Mouse (Mus musculus) midbrain, embryonic 14.5 days (tissue): ENCODE measurements around the gene Rhox9. TPM values are rescaled to one million over a fixed set of nuclear protein-coding genes. Genes with fewer than 3 reads are reported as not detected.
"Not testable (repeated sequence)": the region's sequence is repeated elsewhere in the genome, so short reads cannot be mapped to it uniquely, and the experiment has no call there.

ENCODE experiments used
- ATAC-seq: fragments of 200-750 bp; cut with Nextera tagmentation; 2 replicates; pipeline ENCODE4 v1.8.0; 2017; ENCODE audit warnings: moderate number of reproducible peaks, moderate library complexity; ENCODE audit not compliant: low FRiP score, low TSS enrichment
- DNase-seq: peaks from one replicate; pipeline ENCODE4 v3.0.0-alpha.2; 2015
- H3K27ac ChIP-seq: fragments of 300-500 bp; sonication (generic); replicated peaks from 2 replicates; pipeline ENCODE4 v1.5.1; 2014; ENCODE audit warnings: mild to moderate bottlenecking, low read depth, low read length, moderate library complexity
- H3K27me3 ChIP-seq: fragments of 300-500 bp; sonication (generic); 2 replicates; pipeline ENCODE4 v1.6.1; 2014; ENCODE audit warnings: low read length, control low read depth, mixed read lengths; ENCODE audit not compliant: control insufficient read depth, insufficient read depth
- H3K36me3 ChIP-seq: fragments of 300-500 bp; sonication (generic); 2 replicates; pipeline ENCODE4 v1.6.1; 2014; ENCODE audit warnings: low read length, control low read depth; ENCODE audit not compliant: control insufficient read depth, insufficient read depth
- H3K4me1 ChIP-seq: fragments of 300-500 bp; sonication (generic); 2 replicates; pipeline ENCODE4 v1.6.1; 2014; ENCODE audit warnings: mild to moderate bottlenecking, antibody characterized with exemption, low read length, control low read depth; ENCODE audit not compliant: control insufficient read depth, insufficient read depth
- H3K4me2 ChIP-seq: fragments of 300-500 bp; sonication (generic); 2 replicates; pipeline ENCODE4 v1.6.1; 2014; ENCODE audit warnings: mild to moderate bottlenecking, low read length, moderate library complexity
- H3K4me3 ChIP-seq: fragments of 300-500 bp; sonication (generic); replicated peaks from 2 replicates; pipeline ENCODE4 v1.5.1; 2014; ENCODE audit warnings: low read depth, low read length
- H3K9ac ChIP-seq: fragments of 300-500 bp; sonication (generic); replicated peaks from 2 replicates; pipeline ENCODE4 v1.6.1; 2014; ENCODE audit warnings: mild to moderate bottlenecking, low read length, moderate library complexity
- H3K9me3 ChIP-seq: fragments of 300-500 bp; sonication (generic); 2 replicates; pipeline ENCODE4 v1.6.1; 2016; ENCODE audit warnings: low read length, control low read depth, mixed read lengths; ENCODE audit not compliant: control insufficient read depth
- WGBS: fragments of 180-500 bp; shearing (Covaris S2); extraction: QIAGEN DNeasy Blood & Tissue Kit; methylation state at CpG from one replicate; pipeline ENCODE4 v1.1.7; 2014; 5-methylcytosine and 5-hydroxymethylcytosine counted together
- polyA plus RNA-seq: library from polyadenylated mRNA; unstranded; fragments of >200 nt; fragmentation: Nextera tagmentation; extraction: Ambion mirVana; gene quantifications from 2 replicates; pipeline ENCODE4 v1.2.1, GENCODE M21; 2014

Rhox9 gene
- polyA plus RNA-seq: not detected in 2 replicates

DNA sequence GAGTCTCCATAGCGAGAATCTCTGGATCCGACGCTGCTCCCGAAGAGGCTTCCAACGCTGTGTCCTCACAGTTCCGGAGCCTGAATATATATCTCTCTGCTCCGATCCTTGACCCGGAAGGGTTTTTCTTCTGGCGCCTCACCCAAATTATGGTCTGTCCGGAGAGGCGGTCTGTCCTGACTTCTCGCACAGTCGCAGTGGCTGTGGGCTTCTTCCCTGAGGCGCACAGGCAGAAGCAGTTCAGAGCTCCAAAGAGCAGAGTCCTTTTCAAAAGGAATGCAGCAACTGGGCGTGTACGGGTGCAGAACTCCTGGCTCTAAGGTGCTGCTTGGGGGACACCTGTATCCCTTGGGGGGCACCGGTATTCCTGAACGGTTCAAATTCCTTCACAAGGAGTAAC, at the start of gene Rhox9:
TSS of gene Rhox9 (minus strand) at position 101 of the 400 bp plus-strand sequence.
- not testable (repeated sequence) for H3K27ac ChIP-seq, H3K36me3 ChIP-seq, H3K4me3 ChIP-seq, H3K27me3 ChIP-seq, H3K4me1 ChIP-seq, DNase-seq, H3K4me2 ChIP-seq, H3K9ac ChIP-seq, ATAC-seq, H3K9me3 ChIP-seq
- 89% methylated on average over 9 of the region's 18 CpGs for WGBS

DNA sequence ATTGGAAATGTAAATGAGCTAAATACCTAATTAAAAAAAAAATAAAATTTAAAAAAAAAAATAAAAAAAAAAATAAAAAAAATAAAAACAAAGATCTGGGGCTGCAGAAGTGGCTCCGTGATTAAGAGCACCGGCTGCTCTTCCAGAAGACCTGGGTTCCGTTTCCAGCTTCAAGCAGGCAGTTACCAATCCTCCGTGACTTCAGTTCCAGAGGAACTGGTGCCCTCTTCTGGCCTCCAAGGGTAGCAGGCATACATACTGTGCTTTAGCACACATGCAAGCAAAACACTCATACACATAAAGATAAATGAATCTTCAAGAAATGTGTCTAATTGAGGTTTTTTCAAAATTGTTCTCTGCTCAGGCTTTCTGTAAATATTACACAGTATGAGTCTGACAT, 14.7 kb upstream of the Rhox9 start:
- no peak overlapping the region for H3K4me3 ChIP-seq
- H3K9me3 ChIP-seq: no peaks in the 10 kb centered on the region
- 74% methylated on average over 4 of the region's 4 CpGs for WGBS
- ATAC-seq: no peak
- no peak overlapping the region for H3K4me2 ChIP-seq
- no peak overlapping the region for H3K27ac ChIP-seq
- no peak overlapping the region for H3K9ac ChIP-seq
- no peaks in the 10 kb centered on the region for H3K4me1 ChIP-seq
- DNase-seq: no peak
- no peaks in the 10 kb centered on the region for H3K27me3 ChIP-seq
- H3K36me3 ChIP-seq: no peaks in the 10 kb centered on the region

DNA sequence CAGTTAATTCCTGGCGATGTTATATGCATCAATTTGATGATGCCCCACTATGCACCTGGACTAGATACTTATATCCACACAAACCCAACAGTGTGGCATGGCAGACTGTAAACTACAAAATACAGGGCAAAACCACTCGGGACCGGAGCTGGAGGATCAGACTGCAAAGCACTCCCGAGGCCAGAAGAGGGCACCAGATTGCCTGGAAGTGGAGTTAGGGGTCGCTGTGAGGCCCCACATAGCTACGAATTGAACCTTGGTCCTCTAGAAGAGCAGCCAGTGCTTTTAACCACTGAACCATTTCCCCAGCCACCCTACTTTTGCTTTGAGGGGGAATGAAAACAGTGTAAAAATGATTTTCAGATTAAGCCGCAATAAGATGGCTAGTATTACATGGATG, 7.0 kb upstream of the Rhox9 start:
- peak; percentile 0 for DNase-seq
- Histone ChIP-seq H3K27me3 (no peaks in the 10 kb centered on the region), H3K9me3 (no peaks in the 10 kb centered on the region), H3K9ac (no peak overlapping the region), H3K4me2 (no peak overlapping the region), H3K4me3 (no peak overlapping the region), H3K36me3 (no peaks in the 10 kb centered on the region), H3K4me1 (no peaks in the 10 kb centered on the region), H3K27ac (no peak overlapping the region)
- no peak for ATAC-seq
- WGBS: 58% methylated on average over 7 of the region's 7 CpGs

DNA sequence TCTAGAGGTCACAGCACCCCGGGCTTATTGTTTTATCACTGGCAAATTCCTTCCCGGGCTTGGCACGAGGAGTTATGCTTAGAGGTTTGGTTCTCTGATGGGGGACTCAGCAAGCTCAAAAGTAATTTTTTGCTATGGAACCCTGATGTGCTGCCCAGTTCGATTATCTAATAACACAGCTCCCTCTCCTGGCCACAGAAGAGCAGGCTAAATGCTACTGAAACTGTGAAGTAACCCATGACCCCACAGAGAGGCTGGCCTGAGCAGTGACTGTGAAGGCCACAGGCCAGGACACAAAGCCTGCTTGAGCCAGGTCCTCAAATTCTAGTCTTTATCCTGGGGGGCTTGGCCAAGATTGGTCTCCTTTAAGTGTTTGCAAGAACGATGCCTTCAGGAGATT, 2.2 kb upstream of the Rhox9 start:
- Histone ChIP-seq H3K9ac (no peak overlapping the region), H3K4me2 (no peak overlapping the region), H3K4me3 (no peak overlapping the region), H3K27me3 (no peaks in the 10 kb centered on the region), H3K4me1 (no peaks in the 10 kb centered on the region), H3K36me3 (no peaks in the 10 kb centered on the region), H3K9me3 (no peaks in the 10 kb centered on the region), H3K27ac (no peak overlapping the region)
- ATAC-seq (no peak), DNase-seq (no peak)
- WGBS: 80% methylated on average over 5 of the region's 5 CpGs

DNA sequence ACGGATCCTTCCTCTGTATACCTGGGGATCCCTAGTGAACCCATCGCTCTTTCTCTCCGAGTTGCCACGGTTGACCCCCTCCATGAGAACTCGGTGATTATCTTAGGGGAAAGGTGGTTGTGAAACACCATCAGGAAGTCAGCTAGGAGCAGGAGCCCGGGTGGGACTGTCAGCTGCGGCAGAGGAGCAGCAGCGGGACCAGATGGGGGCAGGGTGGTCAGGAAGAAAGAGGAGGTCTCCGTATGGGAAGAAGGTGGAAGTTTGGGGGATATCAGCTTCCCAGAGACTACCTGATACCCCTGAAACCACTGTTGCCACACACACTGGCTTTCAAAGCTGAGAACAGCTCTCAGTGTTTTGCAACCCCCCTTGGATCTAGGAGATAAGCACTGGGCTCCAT, 4.4 kb downstream of the Rhox9 start, which contains the start of gene Rhox7b:
TSS of gene Rhox7b (minus strand) at position 101 of the 400 bp plus-strand sequence.
- not testable (repeated sequence) for H3K4me3 ChIP-seq, ATAC-seq, H3K27ac ChIP-seq, H3K4me2 ChIP-seq, H3K4me1 ChIP-seq, H3K27me3 ChIP-seq, H3K9ac ChIP-seq, DNase-seq, H3K36me3 ChIP-seq, H3K9me3 ChIP-seq
- 81% methylated on average over 9 of the region's 9 CpGs for WGBS

DNA sequence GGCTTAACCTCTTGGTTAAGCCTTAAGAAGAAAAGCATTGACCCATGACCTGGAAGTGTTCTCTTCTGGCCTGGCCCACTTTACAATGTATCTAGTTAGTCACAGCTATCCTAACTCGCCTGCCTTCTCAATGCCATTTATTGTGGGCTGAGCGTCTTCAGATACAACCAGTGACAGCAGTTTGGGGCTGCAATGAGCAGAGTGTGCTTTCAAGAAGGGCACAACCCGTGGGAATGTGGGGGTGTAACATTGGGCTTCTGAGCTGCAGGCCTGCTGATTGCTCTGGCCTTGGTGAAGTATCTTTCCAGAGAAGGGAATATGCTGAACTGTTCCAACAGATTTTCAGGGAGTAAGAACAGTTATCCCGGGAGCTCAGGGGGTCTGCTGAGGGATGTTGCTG, 22.7 kb downstream of the Rhox9 start, which contains the start of gene Rhox8:
TSS of gene Rhox8 (minus strand) at position 101 of the 400 bp plus-strand sequence.
- no peaks in the 10 kb centered on the region for H3K9me3 ChIP-seq
- no peak for ATAC-seq
- H3K36me3 ChIP-seq: no peaks in the 10 kb centered on the region
- H3K4me3 ChIP-seq: no peak within 1 kb of the TSS
- no peak within 1 kb of the TSS for H3K9ac ChIP-seq
- no peaks in the 10 kb centered on the region for H3K27me3 ChIP-seq
- no peak within 1 kb of the TSS for H3K4me2 ChIP-seq
- H3K4me1 ChIP-seq: no peaks in the 10 kb centered on the region
- WGBS: 73% methylated on average over 4 of the region's 4 CpGs
- no peak within 1 kb of the TSS for H3K27ac ChIP-seq
- no peak for DNase-seq

DNA sequence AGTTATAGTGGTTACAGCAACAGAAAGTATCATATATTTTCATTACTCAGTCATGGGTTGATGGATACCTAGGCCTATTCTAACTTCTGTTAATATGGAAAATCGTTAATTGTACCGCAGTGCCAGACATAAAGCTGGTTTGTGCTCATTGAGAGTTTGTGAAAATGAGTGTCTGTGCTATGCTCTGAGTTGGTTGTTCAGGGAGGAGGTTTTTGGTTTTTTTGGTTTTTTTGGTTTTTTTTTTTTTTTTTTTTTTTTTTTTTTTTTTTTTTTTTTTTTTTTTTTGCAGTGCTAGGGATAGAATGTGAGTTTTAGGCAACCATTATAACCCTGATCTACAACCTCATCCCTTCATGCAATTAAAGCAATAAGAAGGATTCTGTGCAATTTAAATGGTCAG, 29.9 kb downstream of the Rhox9 start:
- Histone ChIP-seq H3K27ac (no peak overlapping the region), H3K4me1 (no peaks in the 10 kb centered on the region), H3K36me3 (no peaks in the 10 kb centered on the region), H3K4me2 (no peak overlapping the region), H3K4me3 (no peak overlapping the region), H3K9ac (no peak overlapping the region), H3K27me3 (no peaks in the 10 kb centered on the region), H3K9me3 (no peaks in the 10 kb centered on the region)
- no peak for ATAC-seq
- WGBS: 98% methylated on average over 2 of the region's 2 CpGs
- no peak for DNase-seq

Other genes with a start within 250 kb of the Rhox9 start
- gene Rhox3h, start 233.0 kb downstream of the Rhox9 start, polyA plus RNA-seq: not detected in 2 replicates
- not detected in 2 replicates for gene Rhox2h, start 228.5 kb downstream of the Rhox9 start, polyA plus RNA-seq
- 0.38 TPM in 1 of 2 replicates, not detected in the other for gene Rhox5, start 96.9 kb downstream of the Rhox9 start, polyA plus RNA-seq
- gene Rhox6, start 74.9 kb downstream of the Rhox9 start, polyA plus RNA-seq: not detected in 2 replicates
- not detected in 2 replicates for gene Rhox7a, start 70.1 kb downstream of the Rhox9 start, polyA plus RNA-seq
- 0.30 TPM in 1 of 2 replicates, not detected in the other for gene Rhox8, start 22.8 kb downstream of the Rhox9 start, polyA plus RNA-seq
- gene Rhox7b, start 4.5 kb downstream of the Rhox9 start, polyA plus RNA-seq: not detected in 2 replicates
- gene Btg1-ps1, start 117.0 kb upstream of the Rhox9 start, polyA plus RNA-seq: not detected in 2 replicates
- gene Btg1-ps2, start 141.3 kb upstream of the Rhox9 start, polyA plus RNA-seq: not detected in 2 replicates
- gene Rhox10, start 164.7 kb upstream of the Rhox9 start, polyA plus RNA-seq: not detected in 2 replicates
- gene Rhox11, start 183.4 kb upstream of the Rhox9 start, polyA plus RNA-seq: not detected in 2 replicates
- gene Rhox12, start 209.1 kb upstream of the Rhox9 start, polyA plus RNA-seq: not detected in 2 replicates
- gene Rhox13, start 219.4 kb upstream of the Rhox9 start, polyA plus RNA-seq: not detected in 2 replicates